Mouse (Mus musculus) heart, postnatal 0 days (tissue): ENCODE data around the gene Stk39.

ENCODE experiments used
- CTCF ChIP-seq: IDR thresholded peaks from 2 replicates; pipeline ENCODE4 v1.5.1; 2016; ENCODE audit warnings: antibody characterized with exemption, control low read depth, low read depth
- EP300 ChIP-seq: IDR thresholded peaks from 2 replicates; pipeline ENCODE4 v1.6.1; 2016; ENCODE audit warnings: antibody characterized with exemption, low read depth

DNA sequence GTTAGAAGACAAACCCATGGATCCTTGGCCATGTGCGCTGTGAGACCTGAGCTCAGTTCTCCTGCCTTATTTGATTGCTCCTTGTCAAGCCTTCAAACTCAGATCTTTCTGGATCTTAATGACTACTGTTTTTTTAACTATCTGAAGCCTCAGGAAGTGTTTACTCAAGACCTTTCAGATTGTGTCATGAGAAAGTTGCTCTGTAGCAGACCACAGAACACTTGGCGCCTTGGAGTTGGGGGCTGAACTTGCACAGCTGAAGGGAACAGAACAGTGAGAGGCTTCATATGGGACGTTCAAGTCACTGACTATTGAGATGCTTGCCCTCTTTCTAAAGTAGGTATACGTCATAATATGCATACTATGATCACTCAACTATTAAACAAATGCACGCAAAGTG is 239.1 kb downstream of the Stk39 start:
- TF ChIP-seq CTCF = no peak
- no peak for TF ChIP-seq EP300
